Mouse (Mus musculus): ENCODE results near the gene Siah1a. TPM values are rescaled to one million over a fixed set of nuclear protein-coding genes. Genes with fewer than 3 reads are reported as not detected.

The Siah1a gene
- polyA plus RNA-seq, 1 experiment from 2014 or later = 78.8 TPM

DNA sequence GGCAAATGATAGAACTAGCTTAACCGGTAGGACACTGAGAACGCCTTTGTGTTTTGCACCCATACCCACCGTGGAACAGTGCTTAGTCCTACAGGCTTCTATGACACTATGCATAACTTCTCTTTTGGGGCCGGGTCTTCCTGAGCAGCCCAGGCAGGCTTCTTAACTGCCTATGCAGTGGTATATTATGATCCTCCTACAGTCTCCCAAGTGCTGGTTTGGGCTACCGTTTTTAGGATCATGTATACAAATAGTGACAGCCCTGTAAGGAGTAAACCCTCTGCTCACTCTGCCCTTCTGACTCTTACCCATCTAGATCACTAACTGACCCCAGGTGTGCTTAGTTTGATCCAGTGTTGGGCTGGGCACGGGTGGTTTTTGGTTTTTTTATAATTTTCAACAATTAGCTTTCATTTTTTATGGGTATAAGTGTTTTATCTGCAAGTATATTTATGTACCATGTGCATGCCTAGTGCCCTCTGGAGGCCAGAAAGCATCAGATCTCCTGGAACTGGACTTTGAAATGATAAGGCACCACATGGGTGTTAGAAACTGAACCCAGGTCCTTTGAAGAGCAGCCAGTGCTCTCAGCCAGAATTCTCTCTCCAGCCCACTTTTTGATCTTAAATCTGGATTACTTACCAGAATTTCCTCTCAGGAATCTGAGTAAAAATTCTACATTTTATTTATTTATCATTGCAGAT lies 24.8 kb downstream of the Siah1a start:
- WGBS = 94% methylated on average over 6 of the region's 6 CpGs
- no peak overlapping the region for H3K4me3 ChIP-seq (ENCODE audit: low read depth, low read length)
- DNase-seq (ENCODE audit: low spot score) = no peak

DNA sequence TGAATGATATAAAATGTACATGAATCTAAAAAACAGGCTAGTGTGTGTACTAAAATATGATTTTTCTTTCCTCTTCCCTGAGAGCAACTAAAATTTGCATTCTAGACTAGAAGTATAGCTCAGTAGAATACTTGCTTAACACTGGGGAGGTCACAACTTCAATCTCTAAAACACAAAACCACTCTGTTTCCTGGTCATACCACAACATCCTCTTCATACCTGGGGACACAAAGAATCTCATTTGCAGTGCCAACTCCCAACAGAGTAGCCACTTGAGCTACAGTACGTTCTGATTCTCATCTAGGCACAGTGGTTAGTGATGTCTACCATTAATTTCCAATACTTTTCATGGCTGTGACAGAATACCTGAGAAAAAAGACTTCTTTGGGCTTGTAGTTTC lies 26.4 kb downstream of the Siah1a start:
- Histone ChIP-seq H3K36me3 (ENCODE audit: control insufficient read depth, insufficient read depth, low read length) (no peaks in the 10 kb centered on the region), H3K9ac (ENCODE audit: low read depth, low read length) (no peak overlapping the region), H3K4me1 (replicated peaks; ENCODE audit: control insufficient read depth, insufficient read depth, low read length) (no peaks in the 10 kb centered on the region), H3K9me3 (ENCODE audit: control insufficient read depth, low read length) (no peaks in the 10 kb centered on the region), H3K27me3 (ENCODE audit: control insufficient read depth, insufficient read depth, low read length) (no peaks in the 10 kb centered on the region), H3K27ac (ENCODE audit: low read depth, low read length) (no peak overlapping the region), H3K4me3 (ENCODE audit: low read depth, low read length) (no peak overlapping the region), H3K4me2 (replicated peaks; ENCODE audit: low read depth, low read length) (no peak overlapping the region)
- WGBS = 96% methylated on average over 1 of the region's 1 CpGs
- no peak for DNase-seq (ENCODE audit: low spot score)
- no peak for ATAC-seq (ENCODE audit: low FRiP score)

More for the DNA sequence above, 24.8 kb downstream of the Siah1a start:
- no peaks in the 10 kb centered on the region for H3K9me3 ChIP-seq (ENCODE audit: control insufficient read depth, low read length)
- no peaks in the 10 kb centered on the region for H3K27me3 ChIP-seq (ENCODE audit: control insufficient read depth, insufficient read depth, low read length)
- ATAC-seq (ENCODE audit: low FRiP score) = no peak
- no peak overlapping the region for H3K4me2 ChIP-seq (replicated peaks; ENCODE audit: low read depth, low read length)
- H3K9ac ChIP-seq (ENCODE audit: low read depth, low read length) = no peak overlapping the region
- no peak overlapping the region for H3K27ac ChIP-seq (ENCODE audit: low read depth, low read length)
- H3K4me1 ChIP-seq (replicated peaks; ENCODE audit: control insufficient read depth, insufficient read depth, low read length) = no peaks in the 10 kb centered on the region
- no peaks in the 10 kb centered on the region for H3K36me3 ChIP-seq (ENCODE audit: control insufficient read depth, insufficient read depth, low read length)

DNA sequence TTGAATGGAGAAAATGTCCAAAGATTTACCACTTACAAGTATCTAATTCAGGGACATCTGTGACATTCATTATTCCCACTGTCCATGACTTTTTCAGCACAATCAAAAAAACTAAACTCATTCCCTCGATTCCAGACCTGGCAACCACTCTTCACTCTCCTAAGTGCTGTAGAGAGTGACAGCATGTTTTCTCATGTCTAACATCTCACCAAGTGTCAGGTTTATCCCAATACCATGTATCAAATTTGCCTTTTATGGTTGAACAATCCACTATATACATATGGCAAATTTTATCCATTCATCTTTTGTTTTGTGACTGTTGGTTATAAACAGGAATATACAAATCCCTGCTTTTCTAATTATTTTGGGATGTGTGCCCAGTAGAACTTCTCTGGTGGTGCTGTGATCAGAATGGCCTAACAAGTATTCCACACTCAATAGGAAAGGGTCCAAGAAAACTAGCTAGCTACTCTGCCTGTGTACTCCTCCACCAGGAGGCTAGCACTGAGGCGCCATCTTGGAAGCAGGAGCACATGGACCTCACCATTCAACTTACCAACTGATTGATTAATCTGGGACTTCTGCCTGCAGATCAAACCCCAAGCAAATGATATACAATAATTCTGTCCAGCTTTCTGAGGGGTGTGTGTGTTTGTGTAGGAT lies 27.3 kb downstream of the Siah1a start:
- 93% methylated on average over 2 of the region's 2 CpGs for WGBS
- Histone ChIP-seq H3K4me2 (replicated peaks; ENCODE audit: low read depth, low read length) (no peak overlapping the region), H3K27ac (ENCODE audit: low read depth, low read length) (no peak overlapping the region), H3K9me3 (ENCODE audit: control insufficient read depth, low read length) (no peaks in the 10 kb centered on the region), H3K27me3 (ENCODE audit: control insufficient read depth, insufficient read depth, low read length) (no peaks in the 10 kb centered on the region), H3K36me3 (ENCODE audit: control insufficient read depth, insufficient read depth, low read length) (no peaks in the 10 kb centered on the region), H3K9ac (ENCODE audit: low read depth, low read length) (no peak overlapping the region), H3K4me1 (replicated peaks; ENCODE audit: control insufficient read depth, insufficient read depth, low read length) (no peaks in the 10 kb centered on the region), H3K4me3 (ENCODE audit: low read depth, low read length) (no peak overlapping the region)
- ATAC-seq (ENCODE audit: low FRiP score) (no peak), DNase-seq (ENCODE audit: low spot score) (no peak)

DNA sequence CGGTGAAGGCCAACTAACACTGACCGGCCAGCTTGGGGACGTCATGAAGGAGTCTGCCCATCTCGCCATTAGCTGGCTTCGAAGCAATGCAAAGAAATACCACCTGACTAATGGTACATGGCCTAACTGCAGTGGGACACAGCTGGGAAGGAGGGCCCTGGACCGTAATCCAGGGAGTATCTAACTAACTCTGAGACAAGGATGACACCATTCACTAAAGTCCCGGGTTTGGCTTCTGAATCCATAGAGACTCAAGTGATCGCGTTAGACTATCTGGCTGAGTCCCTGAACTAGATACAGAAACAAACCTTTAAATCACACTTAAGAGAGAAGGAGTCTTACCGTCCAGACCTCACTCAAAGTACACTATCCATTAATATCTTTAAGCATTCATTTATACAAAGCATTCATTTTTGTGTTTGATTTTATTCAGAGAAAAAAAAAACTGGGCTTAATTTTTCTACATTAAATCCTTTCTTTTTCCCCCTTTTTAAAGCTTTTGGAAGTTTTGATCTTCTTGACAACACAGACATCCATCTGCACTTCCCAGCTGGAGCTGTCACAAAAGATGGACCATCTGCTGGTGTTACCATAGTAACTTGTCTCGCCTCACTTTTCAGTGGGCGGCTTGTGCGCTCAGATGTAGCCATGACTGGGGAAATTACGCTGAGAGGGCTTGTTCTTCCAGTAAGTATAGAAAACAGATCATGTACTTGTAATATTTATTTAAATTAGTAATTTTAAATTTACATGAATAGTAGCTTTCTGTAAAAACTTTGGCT lies 32.1 kb downstream of the Siah1a start:
- Histone ChIP-seq H3K4me1 (replicated peaks; ENCODE audit: control insufficient read depth, insufficient read depth, low read length) (no peaks in the 10 kb centered on the region), H3K9me3 (ENCODE audit: control insufficient read depth, low read length) (no peaks in the 10 kb centered on the region), H3K36me3 (ENCODE audit: control insufficient read depth, insufficient read depth, low read length) (no peaks in the 10 kb centered on the region), H3K4me3 (ENCODE audit: low read depth, low read length) (no peak overlapping the region), H3K9ac (ENCODE audit: low read depth, low read length) (no peak overlapping the region), H3K27ac (ENCODE audit: low read depth, low read length) (peak overlapping the region; percentile 47), H3K27me3 (ENCODE audit: control insufficient read depth, insufficient read depth, low read length) (no peaks in the 10 kb centered on the region), H3K4me2 (replicated peaks; ENCODE audit: low read depth, low read length) (no peak overlapping the region)
- 58% methylated on average over 14 of the region's 14 CpGs for WGBS
- DNase-seq (ENCODE audit: low spot score) (peak; percentile 70), ATAC-seq (ENCODE audit: low FRiP score) (peak; percentile 73)

DNA sequence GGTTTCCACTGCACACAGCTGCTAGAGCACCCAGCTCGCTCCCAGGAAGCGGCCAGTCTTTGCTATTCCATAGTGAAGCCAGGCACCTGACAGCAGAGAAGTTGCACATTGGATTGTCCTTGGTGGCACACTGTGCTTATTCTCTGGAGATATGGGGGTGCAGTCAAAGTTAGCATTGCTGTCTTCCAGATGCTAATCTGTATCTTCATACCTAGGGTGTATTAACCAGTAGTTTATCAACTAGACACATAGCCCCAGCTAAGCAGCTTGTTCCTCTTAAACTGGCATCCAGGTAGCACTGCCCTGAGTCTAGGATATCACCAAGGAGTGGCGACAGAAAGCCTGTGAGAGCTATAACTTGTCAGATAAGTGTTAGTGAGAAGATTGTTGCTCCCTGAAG lies 33.1 kb downstream of the Siah1a start:
- no peak overlapping the region for H3K27ac ChIP-seq (ENCODE audit: low read depth, low read length)
- ATAC-seq (ENCODE audit: low FRiP score) (no peak), DNase-seq (ENCODE audit: low spot score) (no peak)
- no peaks in the 10 kb centered on the region for H3K27me3 ChIP-seq (ENCODE audit: control insufficient read depth, insufficient read depth, low read length)
- H3K9me3 ChIP-seq (ENCODE audit: control insufficient read depth, low read length) = no peaks in the 10 kb centered on the region
- H3K4me3 ChIP-seq (ENCODE audit: low read depth, low read length) = no peak overlapping the region
- H3K4me2 ChIP-seq (replicated peaks; ENCODE audit: low read depth, low read length) = no peak overlapping the region
- no peaks in the 10 kb centered on the region for H3K4me1 ChIP-seq (replicated peaks; ENCODE audit: control insufficient read depth, insufficient read depth, low read length)
- H3K9ac ChIP-seq (ENCODE audit: low read depth, low read length) = no peak overlapping the region
- 96% methylated on average over 3 of the region's 3 CpGs for WGBS
- H3K36me3 ChIP-seq (ENCODE audit: control insufficient read depth, insufficient read depth, low read length) = no peaks in the 10 kb centered on the region

DNA sequence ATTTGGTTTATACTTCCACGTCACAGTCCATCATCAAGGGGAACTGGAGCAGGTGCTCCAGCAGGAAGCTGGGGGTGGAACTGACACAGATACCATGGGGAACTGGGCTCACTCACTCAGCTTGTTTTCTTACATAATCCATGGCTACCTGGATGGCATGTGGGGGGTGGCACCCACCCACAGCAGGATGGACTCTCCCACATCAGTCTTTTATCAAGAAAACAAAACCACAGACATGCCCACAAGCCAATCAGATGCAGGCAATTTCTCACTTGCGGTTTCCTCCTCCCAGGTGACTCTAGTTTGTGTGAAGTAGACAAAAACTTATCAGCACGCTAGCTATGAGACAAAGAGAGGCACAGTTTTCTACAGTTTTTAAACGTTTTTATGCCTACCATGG lies 37.9 kb downstream of the Siah1a start:
- Histone ChIP-seq H3K4me3 (ENCODE audit: low read depth, low read length) (no peak overlapping the region), H3K27ac (ENCODE audit: low read depth, low read length) (no peak overlapping the region), H3K9me3 (ENCODE audit: control insufficient read depth, low read length) (no peaks in the 10 kb centered on the region), H3K4me2 (replicated peaks; ENCODE audit: low read depth, low read length) (no peak overlapping the region), H3K4me1 (replicated peaks; ENCODE audit: control insufficient read depth, insufficient read depth, low read length) (no peaks in the 10 kb centered on the region), H3K36me3 (ENCODE audit: control insufficient read depth, insufficient read depth, low read length) (no peaks in the 10 kb centered on the region), H3K27me3 (ENCODE audit: control insufficient read depth, insufficient read depth, low read length) (no peaks in the 10 kb centered on the region), H3K9ac (ENCODE audit: low read depth, low read length) (no peak overlapping the region)
- DNase-seq (ENCODE audit: low spot score) (no peak), ATAC-seq (ENCODE audit: low FRiP score) (no peak)
- 79% methylated on average over 4 of the region's 4 CpGs for WGBS

DNA sequence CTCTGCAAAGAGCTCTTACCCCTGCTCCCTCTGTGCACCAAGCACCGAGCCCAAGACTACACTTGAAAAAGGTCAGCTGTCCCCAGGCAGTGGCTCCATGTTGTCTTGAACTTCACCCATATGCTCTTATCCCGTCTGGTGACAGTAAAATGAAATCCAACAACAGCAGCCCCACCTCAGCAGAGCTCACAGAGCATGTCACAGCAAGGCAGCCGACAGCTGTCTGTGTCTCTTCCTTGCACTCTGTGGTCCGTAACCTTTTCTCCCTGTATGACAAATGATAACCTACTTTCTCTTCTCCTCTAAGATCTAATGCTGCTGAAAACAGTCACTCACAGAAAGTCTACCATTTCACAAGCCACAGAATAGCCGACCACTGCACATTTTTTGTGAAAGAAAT lies 39.0 kb downstream of the Siah1a start:
- WGBS = 81% methylated on average over 5 of the region's 5 CpGs
- H3K4me3 ChIP-seq (ENCODE audit: low read depth, low read length) = no peak overlapping the region
- no peak overlapping the region for H3K4me2 ChIP-seq (replicated peaks; ENCODE audit: low read depth, low read length)
- H3K9ac ChIP-seq (ENCODE audit: low read depth, low read length) = no peak overlapping the region
- ATAC-seq (ENCODE audit: low FRiP score) (no peak), DNase-seq (ENCODE audit: low spot score) (no peak)
- H3K27me3 ChIP-seq (ENCODE audit: control insufficient read depth, insufficient read depth, low read length) = no peaks in the 10 kb centered on the region
- H3K4me1 ChIP-seq (replicated peaks; ENCODE audit: control insufficient read depth, insufficient read depth, low read length) = no peaks in the 10 kb centered on the region
- H3K9me3 ChIP-seq (ENCODE audit: control insufficient read depth, low read length) = no peaks in the 10 kb centered on the region
- no peaks in the 10 kb centered on the region for H3K36me3 ChIP-seq (ENCODE audit: control insufficient read depth, insufficient read depth, low read length)
- no peak overlapping the region for H3K27ac ChIP-seq (ENCODE audit: low read depth, low read length)

DNA sequence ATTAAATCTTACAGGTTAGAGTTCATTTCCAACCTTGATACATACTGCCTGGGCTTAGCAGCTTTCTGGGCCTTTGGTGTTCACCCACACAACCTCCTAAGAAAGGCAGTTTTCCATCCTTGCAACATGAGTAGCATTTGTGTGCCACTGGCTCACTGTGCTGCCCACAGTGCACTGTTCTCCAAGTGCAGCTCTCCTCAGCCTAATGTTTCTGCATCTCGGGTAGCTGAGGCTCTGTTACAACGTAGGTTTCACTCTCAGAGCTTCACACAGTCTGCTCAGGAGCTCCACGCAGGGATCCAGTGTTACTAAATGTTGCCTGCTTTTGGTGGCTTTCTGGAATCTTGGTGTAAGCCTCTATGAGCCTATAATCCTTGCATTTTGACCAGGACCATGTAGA lies 40.4 kb downstream of the Siah1a start:
- DNase-seq (ENCODE audit: low spot score) = no peak
- no peak overlapping the region for H3K4me2 ChIP-seq (replicated peaks; ENCODE audit: low read depth, low read length)
- H3K9me3 ChIP-seq (ENCODE audit: control insufficient read depth, low read length) = no peaks in the 10 kb centered on the region
- no peak overlapping the region for H3K9ac ChIP-seq (ENCODE audit: low read depth, low read length)
- no peak for ATAC-seq (ENCODE audit: low FRiP score)
- 84% methylated on average over 3 of the region's 3 CpGs for WGBS
- no peak overlapping the region for H3K27ac ChIP-seq (ENCODE audit: low read depth, low read length)
- no peaks in the 10 kb centered on the region for H3K27me3 ChIP-seq (ENCODE audit: control insufficient read depth, insufficient read depth, low read length)
- H3K4me1 ChIP-seq (replicated peaks; ENCODE audit: control insufficient read depth, insufficient read depth, low read length) = no peaks in the 10 kb centered on the region
- H3K4me3 ChIP-seq (ENCODE audit: low read depth, low read length) = no peak overlapping the region
- no peaks in the 10 kb centered on the region for H3K36me3 ChIP-seq (ENCODE audit: control insufficient read depth, insufficient read depth, low read length)
